Mouse (Mus musculus): Measurements from ENCODE around the gene 1700008O03Rik. TPM values are rescaled to one million over a fixed set of nuclear protein-coding genes. Genes with fewer than 3 reads are reported as not detected.

The 1700008O03Rik gene
- polyA plus RNA-seq, 1 experiment from 2014 or later = 0.80 TPM

DNA sequence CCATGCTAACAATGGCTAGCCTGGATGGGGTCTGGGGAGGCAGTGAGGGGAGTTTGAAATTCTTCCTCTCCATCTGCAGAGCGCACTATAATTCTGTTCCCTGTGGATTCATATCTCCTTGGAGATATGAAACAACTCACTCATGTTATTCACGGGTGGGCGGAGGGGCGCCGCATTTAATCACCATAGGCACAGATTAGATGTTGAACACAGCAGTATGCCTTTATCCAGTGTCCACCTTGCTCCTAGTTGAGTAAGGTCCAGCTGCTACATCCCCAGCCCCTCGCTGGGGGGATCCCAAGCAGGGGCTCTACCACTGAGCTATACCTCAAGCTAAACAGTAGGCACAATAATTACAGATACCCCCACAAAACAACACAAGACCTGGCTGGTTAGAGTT, 30.2 kb downstream of the 1700008O03Rik start:
- H3K4me1 ChIP-seq = peaks cover 48% of the 10 kb centered on the region
- no peak overlapping the region for H3K9ac ChIP-seq
- no peak overlapping the region for H3K27ac ChIP-seq
- no peaks in the 10 kb centered on the region for H3K9me3 ChIP-seq
- no peak overlapping the region for H3K4me2 ChIP-seq
- peaks cover 78% of the 10 kb centered on the region for H3K27me3 ChIP-seq (replicated peaks)
- WGBS = 75% methylated on average over 6 of the region's 6 CpGs
- H3K36me3 ChIP-seq = no peaks in the 10 kb centered on the region
- ATAC-seq (ENCODE audit: insufficient read depth, low FRiP score, low read depth) = no peak
- no peak overlapping the region for H3K4me3 ChIP-seq (replicated peaks)

GRCm38 (mm10) chr7:44353601-44354340, 31.8 kb downstream of the 1700008O03Rik start:
- H3K9me3 ChIP-seq = no peaks in the 10 kb centered on the region
- peaks cover 41% of the 10 kb centered on the region for H3K4me1 ChIP-seq
- ATAC-seq (ENCODE audit: insufficient read depth, low FRiP score, low read depth) = 0 out of 2 replicates have a peak, but pooled peaks have one; percentile 9
- WGBS = 1% methylated on average over 34 of the region's 35 CpGs
- H3K36me3 ChIP-seq = no peaks in the 10 kb centered on the region
- peak overlapping the region; percentile 27 for H3K4me2 ChIP-seq
- no peak overlapping the region for H3K9ac ChIP-seq
- H3K27me3 ChIP-seq (replicated peaks) = peaks cover 78% of the 10 kb centered on the region
- H3K27ac ChIP-seq = no peak overlapping the region
- peak overlapping the region; percentile 16; the same call in 1 of the 2 replicates for H3K4me3 ChIP-seq (replicated peaks)

DNA sequence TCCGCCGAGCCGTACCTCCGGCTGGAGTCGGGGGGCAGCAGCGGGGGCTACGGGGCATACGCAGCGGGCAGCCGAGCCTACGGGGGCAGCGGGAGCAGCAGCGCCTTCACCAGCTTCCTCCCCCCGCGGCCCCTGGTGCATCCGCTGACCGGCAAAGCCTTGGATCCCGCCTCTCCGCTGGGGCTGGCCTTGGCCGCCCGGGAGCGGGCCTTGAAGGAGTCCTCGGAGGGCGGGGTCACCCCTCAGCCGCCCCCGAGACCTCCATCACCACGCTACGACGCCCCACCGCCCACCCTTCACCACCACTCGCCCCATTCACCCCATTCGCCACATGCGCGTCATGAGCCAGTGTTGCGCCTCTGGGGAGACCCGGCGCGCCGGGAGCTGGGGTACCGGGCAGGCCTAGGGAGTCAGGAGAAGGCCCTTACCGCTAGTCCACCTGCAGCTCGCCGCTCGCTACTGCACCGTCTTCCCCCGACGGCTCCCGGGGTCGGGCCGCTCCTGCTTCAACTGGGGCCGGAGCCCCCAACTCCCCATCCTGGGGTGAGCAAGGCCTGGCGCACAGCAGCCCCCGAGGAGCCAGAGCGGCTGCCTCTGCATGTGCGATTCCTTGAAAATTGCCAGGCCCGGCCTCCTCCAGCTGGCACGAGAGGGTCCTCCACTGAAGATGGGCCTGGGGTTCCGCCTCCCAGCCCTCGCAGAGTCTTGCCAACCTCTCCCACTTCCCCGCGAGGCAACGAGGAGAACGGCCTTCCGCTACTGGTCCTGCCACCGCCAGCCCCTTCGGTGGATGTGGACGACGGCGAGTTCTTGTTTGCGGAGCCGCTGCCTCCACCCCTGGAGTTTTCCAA, 32.6 kb downstream of the 1700008O03Rik start:
- Histone ChIP-seq H3K9ac (no peak overlapping the region), H3K27ac (no peak overlapping the region), H3K4me1 (peaks cover 41% of the 10 kb centered on the region), H3K4me2 (peak overlapping the region; percentile 27), H3K27me3 (replicated peaks) (peaks cover 73% of the 10 kb centered on the region), H3K4me3 (replicated peaks) (0 out of 2 replicates have a peak overlapping the region, but pooled peaks have one; percentile 3), H3K9me3 (no peaks in the 10 kb centered on the region), H3K36me3 (no peaks in the 10 kb centered on the region)
- 4% methylated on average over 68 of the region's 71 CpGs for WGBS
- no peak for ATAC-seq (ENCODE audit: insufficient read depth, low FRiP score, low read depth)

GRCm38 (mm10) chr7:44351881-44352749, 33.5 kb downstream of the 1700008O03Rik start:
- no peak for ATAC-seq (ENCODE audit: insufficient read depth, low FRiP score, low read depth)
- H3K4me2 ChIP-seq = peak overlapping the region; percentile 27; the same call in 1 of the 2 replicates

GRCm38 (mm10) chr7:44350957-44351711, 34.5 kb downstream of the 1700008O03Rik start:
- Histone ChIP-seq H3K4me1 (peaks cover 31% of the 10 kb centered on the region), H3K4me3 (replicated peaks) (peak overlapping the region; percentile 26), H3K27me3 (replicated peaks) (peaks cover 55% of the 10 kb centered on the region), H3K36me3 (no peaks in the 10 kb centered on the region), H3K9me3 (no peaks in the 10 kb centered on the region), H3K4me2 (peak overlapping the region; percentile 53), H3K9ac (peak overlapping the region; percentile 5; the same call in 1 of the 2 replicates), H3K27ac (no peak overlapping the region)
- 5% methylated on average over 25 of the region's 25 CpGs for WGBS
- ATAC-seq (ENCODE audit: insufficient read depth, low FRiP score, low read depth) = peak; percentile 15; the same call in 1 of the 2 replicates

More at GRCm38 (mm10) chr7:44351881-44352749, 33.5 kb downstream of the 1700008O03Rik start:
- Histone ChIP-seq H3K9me3 (no peaks in the 10 kb centered on the region), H3K36me3 (no peaks in the 10 kb centered on the region), H3K4me1 (peaks cover 35% of the 10 kb centered on the region), H3K27ac (no peak overlapping the region), H3K4me3 (replicated peaks) (0 out of 2 replicates have a peak overlapping the region, but pooled peaks have one; percentile 3), H3K27me3 (replicated peaks) (peaks cover 65% of the 10 kb centered on the region), H3K9ac (no peak overlapping the region)
- WGBS = 5% methylated on average over 71 of the region's 71 CpGs

- Histone ChIP-seq H3K27ac (no peak overlapping the region), H3K9ac (no peak overlapping the region), H3K9me3 (no peaks in the 10 kb centered on the region), H3K4me2 (no peak overlapping the region), H3K36me3 (no peaks in the 10 kb centered on the region), H3K4me3 (replicated peaks) (no peak overlapping the region), H3K27me3 (replicated peaks) (peaks cover 35% of the 10 kb centered on the region), H3K4me1 (peaks cover 28% of the 10 kb centered on the region)
- ATAC-seq (ENCODE audit: insufficient read depth, low FRiP score, low read depth) = no peak
- 24% methylated on average over 3 of the region's 3 CpGs for WGBS
These were observed 36.6 kb downstream of the 1700008O03Rik start for GRCm38 (mm10) chr7:44349043-44349442.

DNA sequence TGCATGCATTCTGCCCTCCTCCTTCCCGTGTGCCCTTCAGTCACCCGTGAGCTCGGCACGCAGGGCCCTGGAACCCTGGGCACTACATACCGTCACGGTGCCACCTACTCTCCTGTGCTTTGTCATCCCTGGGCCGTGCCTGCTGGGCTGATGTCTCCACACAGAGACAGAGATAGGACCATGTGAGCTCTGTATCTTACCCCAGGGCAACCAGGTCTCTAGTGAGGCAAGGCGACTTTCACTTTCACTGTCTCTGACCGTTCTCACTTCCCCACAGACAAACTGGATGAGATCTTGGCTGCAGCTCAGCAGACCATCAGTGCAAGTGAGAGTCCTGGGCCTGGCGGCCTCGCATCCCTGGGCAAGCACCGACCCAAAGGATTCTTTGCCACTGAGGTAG, 41.0 kb downstream of the 1700008O03Rik start:
- H3K27me3 ChIP-seq (replicated peaks) = 0 out of 2 replicates have a peak, but pooled peaks cover 4% of the 10 kb centered on the region
- 67% methylated on average over 12 of the region's 12 CpGs for WGBS
- no peak for ATAC-seq (ENCODE audit: insufficient read depth, low FRiP score, low read depth)

DNA sequence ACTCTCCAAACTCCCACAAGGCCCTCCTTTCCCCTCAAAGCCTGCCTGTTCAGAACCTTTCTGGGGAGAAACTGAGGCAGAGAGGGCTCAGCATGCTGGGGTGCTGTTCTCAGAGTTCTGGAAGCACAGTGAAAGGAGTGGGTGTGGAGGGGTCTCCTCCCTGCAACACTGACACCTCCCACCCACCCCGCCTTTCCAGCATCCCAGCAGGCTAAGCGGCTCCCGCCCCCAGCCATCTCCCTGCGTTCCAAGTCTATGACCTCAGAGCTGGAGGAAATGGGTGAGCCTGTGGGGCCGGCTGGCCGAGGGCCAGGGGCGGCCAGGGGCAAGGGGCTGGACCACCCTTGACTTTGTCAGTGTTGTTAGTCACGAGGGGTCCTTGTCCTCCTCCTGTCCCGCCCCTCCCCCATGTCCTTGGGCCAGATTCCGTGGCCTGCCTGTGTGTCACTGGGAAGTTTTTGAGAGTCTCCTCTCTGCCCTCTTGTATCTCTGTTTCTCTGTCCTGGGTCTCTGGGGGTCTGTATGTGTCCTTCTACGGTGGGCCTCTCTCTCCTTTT, 42.1 kb downstream of the 1700008O03Rik start:
- H3K27ac ChIP-seq = no peak overlapping the region
- no peaks in the 10 kb centered on the region for H3K4me1 ChIP-seq
- H3K36me3 ChIP-seq = no peaks in the 10 kb centered on the region
- H3K4me3 ChIP-seq (replicated peaks) = no peak overlapping the region
- ATAC-seq (ENCODE audit: insufficient read depth, low FRiP score, low read depth) = no peak
- peaks cover 6% of the 10 kb centered on the region for H3K27me3 ChIP-seq (replicated peaks)
- no peak overlapping the region for H3K9ac ChIP-seq
- 15% methylated on average over 11 of the region's 11 CpGs for WGBS
- no peak overlapping the region for H3K4me2 ChIP-seq
- H3K9me3 ChIP-seq = no peaks in the 10 kb centered on the region

More for the DNA sequence above, 41.0 kb downstream of the 1700008O03Rik start:
- Histone ChIP-seq H3K36me3 (no peaks in the 10 kb centered on the region), H3K4me3 (replicated peaks) (no peak overlapping the region), H3K27ac (no peak overlapping the region), H3K9me3 (no peaks in the 10 kb centered on the region), H3K4me2 (no peak overlapping the region), H3K9ac (no peak overlapping the region), H3K4me1 (no peaks in the 10 kb centered on the region)

GRCm38 (mm10) chr7:44341714-44342113, 43.9 kb downstream of the 1700008O03Rik start:
- Histone ChIP-seq H3K27me3 (replicated peaks) (peaks cover 24% of the 10 kb centered on the region), H3K9ac (no peak overlapping the region), H3K4me1 (no peaks in the 10 kb centered on the region), H3K36me3 (no peaks in the 10 kb centered on the region), H3K4me2 (no peak overlapping the region), H3K27ac (no peak overlapping the region), H3K9me3 (no peaks in the 10 kb centered on the region), H3K4me3 (replicated peaks) (no peak overlapping the region)
- 59% methylated on average over 5 of the region's 5 CpGs for WGBS
- no peak for ATAC-seq (ENCODE audit: insufficient read depth, low FRiP score, low read depth)

DNA sequence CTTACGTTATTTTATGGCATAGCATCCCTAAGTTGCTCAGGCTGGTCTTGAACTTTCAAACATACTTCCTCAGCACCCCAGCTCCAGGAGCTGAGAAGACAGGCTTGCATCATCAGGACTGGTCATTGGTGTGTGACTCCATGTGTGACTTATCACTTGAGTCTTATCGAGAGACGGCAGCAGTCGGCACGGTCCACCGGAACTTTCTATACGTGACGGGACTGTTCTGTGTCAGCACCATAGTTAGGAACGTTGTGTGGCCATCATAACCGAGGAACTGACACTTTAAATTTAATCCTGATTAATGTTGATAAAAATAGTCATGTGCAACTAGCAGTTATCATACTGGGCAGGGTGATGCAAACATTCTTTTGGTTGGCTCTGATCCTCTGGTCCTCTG, 44.5 kb downstream of the 1700008O03Rik start:
- no peak overlapping the region for H3K4me2 ChIP-seq
- 0 out of 2 replicates have a peak, but pooled peaks cover under 1% of the 10 kb centered on the region for H3K4me1 ChIP-seq
- no peak overlapping the region for H3K27ac ChIP-seq
- H3K36me3 ChIP-seq = no peaks in the 10 kb centered on the region
- 81% methylated on average over 10 of the region's 10 CpGs for WGBS
- H3K9ac ChIP-seq = no peak overlapping the region
- ATAC-seq (ENCODE audit: insufficient read depth, low FRiP score, low read depth) = no peak
- H3K9me3 ChIP-seq = no peaks in the 10 kb centered on the region
- peaks cover 30% of the 10 kb centered on the region for H3K27me3 ChIP-seq (replicated peaks)
- H3K4me3 ChIP-seq (replicated peaks) = no peak overlapping the region
